Mouse (Mus musculus): ENCODE results near the gene Eno3.

Gene Eno3

GRCm38 (mm10) chr11:70683640-70684039 lies 26.6 kb downstream of the Eno3 start:
- DNase-seq = no peak

GRCm38 (mm10) chr11:70686901-70687566 lies 30.0 kb downstream of the Eno3 start:
- DNase-seq = peak; percentile 81

DNA sequence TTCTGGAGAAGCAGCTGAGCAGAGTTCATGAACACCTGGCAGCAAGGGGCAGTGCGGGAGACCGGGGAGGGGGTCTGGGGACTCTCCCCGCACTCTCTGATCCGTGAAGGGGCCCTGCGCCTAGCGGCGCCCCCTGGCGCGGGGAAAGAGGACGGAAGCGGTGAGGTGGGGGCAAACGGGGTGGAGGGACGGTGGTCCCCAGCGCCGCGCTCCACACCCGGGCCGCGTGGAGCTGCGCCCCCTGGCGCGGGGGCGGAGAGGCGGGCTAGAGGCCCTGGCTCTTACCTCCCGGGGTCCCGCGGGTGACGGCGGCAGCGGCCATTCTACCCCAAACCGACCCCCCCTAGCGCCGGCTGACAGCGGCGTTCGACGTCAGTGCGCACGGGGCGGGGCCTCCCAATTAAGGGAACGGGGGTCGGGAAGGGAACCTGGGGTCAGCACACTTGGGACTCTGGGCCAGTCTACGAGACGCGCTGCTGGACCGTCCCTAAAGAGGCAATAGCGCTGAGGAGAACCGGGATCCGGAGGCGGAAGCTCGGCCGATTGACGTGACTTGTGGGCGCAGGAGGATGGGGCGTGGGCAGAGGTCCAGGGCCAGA lies 30.7 kb downstream of the Eno3 start, which contains the start of gene Camta2:
Gene Camta2 (minus strand): TSS at position 505 of the 599 bp plus-strand sequence.
- peak; percentile 88 for DNase-seq

DNA sequence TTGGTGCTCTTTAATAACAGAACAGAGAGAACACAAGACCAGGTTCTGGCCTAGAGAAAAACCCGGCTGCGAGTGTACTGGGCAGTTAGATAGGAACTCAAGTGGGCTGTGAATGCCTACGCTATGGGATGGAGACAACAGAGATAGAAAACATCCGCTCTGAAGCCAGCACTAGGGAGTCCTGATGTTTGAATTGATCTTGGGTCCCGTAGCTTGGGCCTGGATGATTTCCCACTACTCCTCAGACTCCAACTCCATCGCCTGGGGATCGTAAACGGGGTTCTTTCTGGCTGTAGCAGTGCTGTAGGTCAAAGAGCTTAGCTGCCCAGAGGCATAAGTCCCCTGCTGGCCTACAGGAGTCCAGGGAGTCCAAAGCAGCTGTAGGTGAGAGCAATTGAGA lies 31.4 kb downstream of the Eno3 start:
- peak; percentile 55 for DNase-seq

DNA sequence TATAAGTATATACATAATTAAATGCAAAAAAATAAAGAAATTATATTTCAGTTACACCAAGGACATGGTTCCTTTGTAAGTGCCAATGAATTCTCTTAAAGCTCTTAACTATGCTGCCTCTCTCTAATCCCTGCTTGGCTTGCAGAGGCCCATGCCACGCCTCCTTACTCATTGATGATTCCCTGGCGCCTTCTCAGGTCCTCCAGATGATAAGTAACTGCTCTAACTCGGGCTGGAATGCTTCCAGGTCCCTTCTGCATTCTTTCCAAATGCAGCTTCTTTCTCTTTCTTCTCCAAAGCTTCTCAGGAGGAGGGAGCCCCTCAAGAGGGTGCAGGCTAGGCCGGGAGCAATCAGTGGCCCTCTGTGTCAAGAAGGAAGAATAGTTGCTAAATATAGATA lies 32.6 kb downstream of the Eno3 start:
- DNase-seq = peak; percentile 45

DNA sequence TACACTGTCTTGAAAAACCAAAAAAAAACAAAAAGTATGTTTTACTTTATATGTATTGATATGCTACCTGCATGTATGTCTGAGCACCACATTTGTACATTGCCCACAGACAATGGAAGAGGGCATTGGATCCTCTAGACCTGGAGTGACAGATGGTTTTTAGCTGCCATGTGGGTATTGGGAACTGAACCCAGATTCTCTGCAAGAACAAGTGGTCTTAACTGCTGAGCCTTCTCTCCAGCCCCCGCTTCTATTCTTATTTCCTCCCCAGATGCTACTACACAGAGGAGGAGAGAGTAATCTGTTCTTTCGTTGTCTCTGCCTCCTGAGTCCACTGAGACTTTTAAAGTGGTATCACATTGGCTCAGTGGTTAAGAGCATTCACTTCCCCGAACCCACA lies 36.5 kb downstream of the Eno3 start:
- DNase-seq = no peak

- DNase-seq = no peak
These were observed 40.4 kb downstream of the Eno3 start for GRCm38 (mm10) chr11:70697376-70697775.

DNA sequence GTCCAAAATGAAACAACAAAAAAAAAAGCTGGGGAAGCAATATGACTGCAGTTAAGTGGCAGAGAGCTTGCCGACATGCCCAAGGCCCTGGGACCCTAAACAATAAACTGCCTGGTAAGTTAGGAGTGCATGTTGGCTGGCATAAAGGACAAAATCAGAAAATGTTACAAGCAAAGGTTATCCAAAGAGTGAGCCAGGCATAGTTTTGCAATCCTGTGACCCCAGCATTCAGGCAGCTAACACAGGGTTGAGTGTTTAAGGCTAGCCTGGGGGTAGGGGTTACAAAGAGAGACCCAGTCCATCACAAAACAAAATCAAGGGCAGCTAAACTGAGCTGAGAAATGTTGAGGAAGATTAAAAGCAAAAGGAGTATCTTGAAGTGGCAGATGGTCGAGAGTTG lies 42.0 kb downstream of the Eno3 start:
- no peak for DNase-seq

DNA sequence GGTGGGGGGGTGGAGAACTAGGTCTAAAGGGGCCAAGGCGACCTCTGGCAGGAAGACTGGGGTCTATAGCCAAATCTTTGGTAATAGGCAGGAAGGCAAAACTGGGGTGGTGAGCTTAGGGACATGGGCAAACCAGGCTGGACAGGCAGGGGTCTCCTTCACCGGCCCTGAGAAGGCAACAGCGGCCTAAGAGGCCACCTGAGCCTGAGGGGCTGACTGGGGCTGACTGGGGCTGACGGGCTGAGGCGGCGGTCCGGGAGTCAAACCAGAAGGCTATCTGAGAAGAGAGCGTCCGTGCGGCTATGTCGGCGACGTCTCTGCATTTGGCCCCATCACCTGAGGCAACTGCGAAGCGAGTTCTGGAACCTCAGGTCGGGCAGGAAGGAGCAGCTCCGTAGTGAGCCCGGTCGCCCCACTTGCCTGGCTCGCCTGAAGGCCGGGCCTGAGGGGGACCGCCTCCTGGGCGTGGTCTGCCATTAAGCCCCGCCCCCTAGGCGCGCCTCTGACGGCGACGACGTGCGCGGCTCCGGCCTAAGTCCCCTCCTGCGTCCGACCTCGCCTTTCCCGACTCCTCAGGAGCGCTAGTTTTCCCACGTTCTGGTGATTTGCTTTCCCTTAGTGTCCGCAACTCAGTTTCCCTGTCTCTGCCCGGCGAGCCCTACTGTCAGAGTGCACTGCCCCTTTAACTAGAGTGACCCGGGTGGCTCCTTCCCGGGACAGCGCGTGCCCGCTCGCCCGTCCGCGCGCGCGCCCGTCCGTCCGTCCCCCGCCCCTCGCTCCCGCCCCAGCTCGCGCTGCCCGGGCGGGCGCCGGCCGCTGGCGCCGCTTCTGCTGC lies 42.9 kb downstream of the Eno3 start, which contains the start of the genes Inca1 and Kif1c:
Gene Inca1 (minus strand): TSS at position 434 of the 835 bp plus-strand sequence.
Gene Kif1c (plus strand): TSS at position 827 of the 835 bp plus-strand sequence.
- peak; percentile 96 for DNase-seq

- DNase-seq = peak; percentile 76
These were observed 43.6 kb downstream of the Eno3 start for GRCm38 (mm10) chr11:70700613-70701012.

GRCm38 (mm10) chr11:70701221-70701955 lies 44.4 kb downstream of the Eno3 start:
- no peak for DNase-seq

- no peak for DNase-seq
These were observed 45.2 kb downstream of the Eno3 start for GRCm38 (mm10) chr11:70701984-70702733.

- DNase-seq = no peak
These were observed 45.8 kb downstream of the Eno3 start for GRCm38 (mm10) chr11:70702781-70703180.

- DNase-seq = no peak
These were observed 49.1 kb downstream of the Eno3 start for GRCm38 (mm10) chr11:70706127-70706526.

DNA sequence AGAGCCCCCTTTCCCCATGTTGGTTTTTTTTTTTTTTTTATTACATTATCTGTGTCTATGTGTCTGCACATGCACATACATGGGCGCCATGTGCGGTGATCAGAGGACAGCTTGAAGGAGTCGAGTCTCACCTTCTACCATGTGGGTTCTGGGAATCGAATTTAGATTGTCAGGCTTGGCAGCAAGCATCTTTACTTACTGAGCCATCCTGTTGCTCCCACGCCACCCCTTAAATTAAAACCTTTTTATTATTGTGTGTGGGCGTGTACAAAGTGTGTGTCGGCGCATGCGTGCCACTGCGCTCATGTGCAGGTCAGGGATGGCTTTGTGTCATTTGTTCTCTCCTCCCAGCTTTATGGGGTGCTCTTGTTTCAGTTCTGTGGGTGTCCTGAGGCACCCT lies 54.0 kb downstream of the Eno3 start:
- no peak for DNase-seq
